Mouse (Mus musculus) liver, embryonic 13.5 days (tissue): ENCODE measurements around the gene Uso1. TPM values are rescaled to one million over a fixed set of nuclear protein-coding genes. Genes with fewer than 3 reads are reported as not detected.
A peak's percentile ranks its signal among the peaks of the same experiment; 100 is the strongest.

Experiments used
- ATAC-seq: fragments of 200-750 bp; cut with Nextera tagmentation; 2 replicates; pipeline ENCODE4 v1.8.0; 2017; ENCODE audit warnings: low read depth, mild to moderate bottlenecking, moderate number of reproducible peaks, moderate library complexity
- DNase-seq: peaks from one replicate; pipeline ENCODE4 v3.0.0; 2022
- H3K27ac ChIP-seq: fragments of 300-500 bp; sonication (generic); 2 replicates; pipeline ENCODE4 v1.5.1; 2015; ENCODE audit warnings: moderate library complexity, mild to moderate bottlenecking, inconsistent platforms
- H3K27me3 ChIP-seq: fragments of 300-500 bp; sonication (generic); 2 replicates; pipeline ENCODE4 v1.6.1; 2015; ENCODE audit warnings: mild to moderate bottlenecking, inconsistent platforms
- H3K36me3 ChIP-seq: fragments of 300-500 bp; sonication (generic); 2 replicates; pipeline ENCODE4 v1.6.1; 2015; ENCODE audit warnings: mild to moderate bottlenecking, inconsistent platforms
- H3K4me1 ChIP-seq: fragments of 300-500 bp; sonication (generic); replicated peaks from 2 replicates; pipeline ENCODE4 v1.6.1; 2015; ENCODE audit warnings: inconsistent platforms
- H3K4me2 ChIP-seq: fragments of 300-500 bp; sonication (generic); 2 replicates; pipeline ENCODE4 v1.6.1; 2015; ENCODE audit warnings: inconsistent platforms, mild to moderate bottlenecking, moderate library complexity
- H3K4me3 ChIP-seq: fragments of 300-500 bp; sonication (generic); replicated peaks from 2 replicates; pipeline ENCODE4 v1.5.1; 2015; ENCODE audit warnings: mild to moderate bottlenecking, inconsistent platforms
- H3K9ac ChIP-seq: fragments of 300-500 bp; sonication (generic); 2 replicates; pipeline ENCODE4 v1.6.1; 2015; ENCODE audit warnings: mild to moderate bottlenecking, inconsistent platforms
- H3K9me3 ChIP-seq: fragments of 300-500 bp; sonication (generic); replicated peaks from 2 replicates; pipeline ENCODE4 v1.6.1; 2016; ENCODE audit warnings: inconsistent platforms
- WGBS: fragments of 180-500 bp; shearing (Covaris S2); methylation state at CpG from one replicate; pipeline ENCODE4 v1.1.7; 2015; ENCODE audit not compliant: insufficient replicate concordance; 5-methylcytosine and 5-hydroxymethylcytosine counted together
- polyA plus RNA-seq: library from polyadenylated mRNA; unstranded; fragments of >200 nt; fragmentation: Nextera tagmentation; extraction: Ambion mirVana; gene quantifications from 2 replicates; pipeline ENCODE4 v1.2.1, GENCODE M21; 2015

Gene Uso1
- polyA plus RNA-seq, 1 experiment from 2014 or later: 23.9 TPM

DNA sequence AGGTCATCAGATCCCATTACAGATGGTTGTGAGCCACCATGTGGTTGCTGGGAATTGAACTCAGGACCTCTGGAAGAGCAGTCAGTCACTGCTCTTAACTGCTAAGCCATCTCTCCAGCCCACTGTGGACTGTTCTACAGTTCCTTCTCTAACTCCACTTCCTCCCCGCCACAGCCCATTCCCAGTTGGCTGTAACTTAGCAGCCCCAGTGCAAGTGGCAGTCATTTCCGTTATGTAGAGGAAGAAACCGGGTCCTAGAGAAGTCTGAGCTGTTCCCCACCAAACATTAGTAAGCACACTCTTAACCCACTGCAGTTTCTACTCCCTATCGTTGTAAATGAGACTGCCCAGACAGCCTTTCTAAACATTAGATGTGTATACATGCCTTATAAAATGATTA, 30.5 kb upstream of the Uso1 start:
- no peak for DNase-seq
- H3K36me3 ChIP-seq: no peaks in the 10 kb centered on the region
- peaks cover 8% of the 10 kb centered on the region for H3K27me3 ChIP-seq
- H3K27ac ChIP-seq: no peak overlapping the region
- H3K4me1 ChIP-seq: peaks cover 9% of the 10 kb centered on the region
- H3K4me3 ChIP-seq: no peak overlapping the region
- no peaks in the 10 kb centered on the region for H3K9me3 ChIP-seq
- ATAC-seq: no peak
- WGBS: 53% methylated on average over 4 of the region's 4 CpGs
- H3K4me2 ChIP-seq: no peak overlapping the region
- H3K9ac ChIP-seq: no peak overlapping the region

DNA sequence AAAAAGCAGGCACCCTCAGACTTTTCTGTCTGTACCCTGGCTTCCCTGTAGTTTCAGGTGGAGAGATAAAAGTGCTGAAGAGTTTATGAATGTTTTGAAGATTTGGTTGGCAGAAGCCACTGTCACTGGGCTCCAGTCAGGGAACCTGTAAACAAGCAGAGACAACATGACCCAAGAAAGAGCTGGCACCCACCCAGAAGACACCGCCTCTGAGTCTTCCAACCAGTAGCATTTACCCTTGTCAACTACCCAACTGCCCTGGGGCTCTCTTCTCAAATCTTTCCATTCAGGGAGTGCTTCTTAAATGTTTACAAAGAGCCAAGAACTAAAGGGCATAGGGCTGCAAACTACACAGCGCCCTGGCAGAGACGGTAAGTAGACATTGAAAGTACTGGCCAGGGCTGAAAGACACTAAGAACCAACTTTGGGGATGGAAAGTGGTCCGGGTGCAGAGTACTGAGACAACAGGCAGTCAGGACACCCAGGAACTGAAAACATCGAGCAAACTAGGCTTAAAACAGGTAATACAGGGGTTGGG, 26.9 kb upstream of the Uso1 start:
- 80% methylated on average over 5 of the region's 5 CpGs for WGBS
- no peak for DNase-seq
- no peaks in the 10 kb centered on the region for H3K36me3 ChIP-seq

GRCm38 (mm10) chr5:92112175-92112574, 25.6 kb upstream of the Uso1 start:
- Histone ChIP-seq H3K9ac (no peak overlapping the region), H3K4me3 (peak overlapping the region; percentile 16), H3K4me2 (peak overlapping the region; percentile 43), H3K27ac (no peak overlapping the region), H3K36me3 (no peaks in the 10 kb centered on the region), H3K9me3 (no peaks in the 10 kb centered on the region), H3K4me1 (peaks cover 28% of the 10 kb centered on the region), H3K27me3 (peaks cover 25% of the 10 kb centered on the region)
- ATAC-seq: no peak
- WGBS: 15% methylated on average over 6 of the region's 6 CpGs
- no peak for DNase-seq

More for the DNA sequence above, 26.9 kb upstream of the Uso1 start:
- no peak for ATAC-seq
- no peak overlapping the region for H3K4me3 ChIP-seq
- H3K27me3 ChIP-seq: peaks cover 25% of the 10 kb centered on the region
- no peak overlapping the region for H3K4me2 ChIP-seq
- no peak overlapping the region for H3K9ac ChIP-seq
- H3K4me1 ChIP-seq: peaks cover 35% of the 10 kb centered on the region
- no peaks in the 10 kb centered on the region for H3K9me3 ChIP-seq
- H3K27ac ChIP-seq: no peak overlapping the region

DNA sequence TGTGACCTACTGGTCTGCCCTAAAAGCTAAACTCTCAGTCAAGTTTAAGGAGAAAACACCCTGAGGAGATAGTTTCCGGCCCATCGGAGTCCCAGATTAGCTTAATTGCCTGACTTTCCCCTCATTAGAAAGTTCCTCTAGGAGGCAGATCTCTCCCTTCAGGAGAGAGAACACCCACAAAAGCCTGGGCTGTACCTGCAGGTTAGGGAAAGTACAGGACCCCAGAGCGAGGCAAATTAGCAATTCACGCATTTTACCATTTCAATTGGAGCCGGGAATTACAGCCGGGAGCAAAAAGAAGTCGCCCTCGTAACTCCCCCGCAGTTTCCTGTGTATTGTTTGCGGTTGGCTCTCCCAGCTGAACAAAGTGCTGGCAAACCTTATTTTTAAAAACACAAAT, 25.2 kb upstream of the Uso1 start:
- ATAC-seq: no peak
- no peak for DNase-seq
- no peaks in the 10 kb centered on the region for H3K9me3 ChIP-seq
- no peak overlapping the region for H3K9ac ChIP-seq
- no peaks in the 10 kb centered on the region for H3K36me3 ChIP-seq
- peak overlapping the region; percentile 43 for H3K4me2 ChIP-seq
- peaks cover 28% of the 10 kb centered on the region for H3K4me1 ChIP-seq
- 4% methylated on average over 10 of the region's 10 CpGs for WGBS
- no peak overlapping the region for H3K27ac ChIP-seq
- H3K27me3 ChIP-seq: peaks cover 25% of the 10 kb centered on the region
- peak overlapping the region; percentile 16; the same call in 1 of the 2 replicates for H3K4me3 ChIP-seq

DNA sequence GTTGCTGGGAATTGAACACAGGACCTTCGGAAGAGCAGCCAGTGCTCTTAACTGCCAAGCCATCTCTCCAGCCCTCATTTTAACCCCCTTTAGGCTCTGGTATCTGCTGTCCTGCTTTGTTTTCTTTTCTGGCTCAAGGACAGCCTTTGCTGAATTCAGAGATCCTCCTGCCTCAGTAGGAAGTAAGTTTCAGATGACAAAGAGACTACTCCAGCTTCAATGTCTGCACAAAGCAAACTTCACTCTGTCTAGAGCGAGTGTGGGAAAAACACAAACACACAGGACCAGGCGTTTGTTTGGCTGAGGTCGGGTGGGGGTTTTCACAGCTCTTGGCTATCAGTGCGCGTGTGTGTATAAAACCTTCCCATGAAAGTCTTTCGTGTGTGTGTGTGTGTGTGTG, 24.3 kb upstream of the Uso1 start:
- 71% methylated on average over 7 of the region's 7 CpGs for WGBS
- no peak for DNase-seq
- no peak overlapping the region for H3K9ac ChIP-seq
- H3K9me3 ChIP-seq: no peaks in the 10 kb centered on the region
- H3K36me3 ChIP-seq: no peaks in the 10 kb centered on the region
- peaks cover 25% of the 10 kb centered on the region for H3K27me3 ChIP-seq
- H3K4me2 ChIP-seq: no peak overlapping the region
- ATAC-seq: no peak
- no peak overlapping the region for H3K27ac ChIP-seq
- no peak overlapping the region for H3K4me3 ChIP-seq
- peaks cover 28% of the 10 kb centered on the region for H3K4me1 ChIP-seq

DNA sequence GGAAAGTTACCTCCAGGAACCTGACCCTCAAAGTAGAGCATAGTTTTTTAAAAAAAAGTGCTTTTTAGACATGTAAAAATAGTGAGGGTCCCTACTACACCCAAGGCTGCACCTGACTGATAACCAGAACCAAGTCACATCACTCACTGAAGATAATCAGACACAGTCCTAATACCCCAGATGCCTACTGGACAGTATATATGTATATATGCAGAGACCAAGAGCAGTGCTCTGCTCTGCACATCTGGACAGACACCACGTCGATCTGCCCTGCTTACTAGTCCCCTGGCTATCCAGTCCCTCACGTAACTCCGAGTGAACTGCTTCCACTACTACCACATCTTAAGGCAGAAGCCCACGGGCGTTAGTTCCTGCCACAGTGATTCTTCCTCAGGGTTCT, 23.5 kb upstream of the Uso1 start:
- no peaks in the 10 kb centered on the region for H3K9me3 ChIP-seq
- H3K4me3 ChIP-seq: no peak overlapping the region
- peak overlapping the region; percentile 27 for H3K4me2 ChIP-seq
- peaks cover 28% of the 10 kb centered on the region for H3K4me1 ChIP-seq
- H3K9ac ChIP-seq: peak overlapping the region; percentile 26; the same call in 1 of the 2 replicates
- H3K27me3 ChIP-seq: peaks cover 25% of the 10 kb centered on the region
- H3K27ac ChIP-seq: no peak overlapping the region
- 25% methylated on average over 6 of the region's 6 CpGs for WGBS
- H3K36me3 ChIP-seq: no peaks in the 10 kb centered on the region
- peak; percentile 71 for ATAC-seq
- no peak for DNase-seq

DNA sequence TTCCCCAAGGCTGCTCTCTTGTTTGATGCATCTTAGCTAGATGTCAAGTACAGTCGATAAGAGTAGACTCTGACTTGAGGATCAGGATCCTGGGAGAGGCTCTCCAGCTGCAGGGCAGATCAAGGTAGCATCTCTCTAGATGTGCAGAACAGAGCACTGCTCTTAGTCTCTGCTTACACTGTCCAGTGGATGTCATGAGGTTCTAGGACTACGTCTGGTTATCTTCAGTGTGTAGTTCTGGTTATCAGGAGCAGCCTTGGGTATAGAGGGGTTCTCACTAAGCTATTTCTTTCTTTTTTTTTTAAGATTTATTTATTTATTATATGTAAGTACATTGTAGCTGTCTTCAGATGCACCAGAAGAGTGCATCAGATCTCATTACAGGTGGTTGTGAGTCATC, 22.8 kb upstream of the Uso1 start:
- Histone ChIP-seq H3K9me3 (no peaks in the 10 kb centered on the region), H3K9ac (no peak overlapping the region), H3K27me3 (peaks cover 25% of the 10 kb centered on the region), H3K36me3 (no peaks in the 10 kb centered on the region), H3K4me1 (peaks cover 28% of the 10 kb centered on the region), H3K4me2 (no peak overlapping the region), H3K27ac (no peak overlapping the region), H3K4me3 (no peak overlapping the region)
- ATAC-seq: peak; percentile 63; the same call in 1 of the 2 replicates
- DNase-seq: no peak
- WGBS: 33% methylated on average over 2 of the region's 2 CpGs

DNA sequence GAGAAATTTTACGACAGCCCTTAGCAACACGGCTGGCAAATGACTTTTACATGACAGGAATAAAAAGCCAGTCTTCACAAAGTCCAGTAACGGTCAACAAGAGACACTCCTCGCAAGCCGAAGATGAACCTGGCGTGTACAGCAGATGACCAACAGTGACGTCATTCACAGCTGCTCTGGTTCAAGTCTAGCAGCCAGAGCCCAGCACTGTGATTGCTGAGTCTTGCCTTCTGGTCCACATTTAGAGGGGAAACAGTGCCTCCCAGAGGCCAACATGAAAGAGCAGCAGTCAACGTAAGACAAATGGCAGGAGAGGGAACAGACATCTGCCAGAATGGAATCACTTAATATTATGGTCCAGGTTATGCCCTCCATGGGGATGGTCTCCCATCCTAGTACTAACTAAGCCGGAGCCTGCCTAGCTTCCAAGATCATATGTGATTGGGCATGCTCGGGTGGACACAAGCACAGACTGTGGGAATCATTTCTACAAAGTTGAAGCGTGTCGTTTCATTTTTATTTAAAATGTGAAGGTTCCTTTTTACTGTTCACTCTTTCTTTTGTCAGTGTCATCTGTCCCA, 19.8 kb upstream of the Uso1 start:
- peak; percentile 52 for ATAC-seq
- Histone ChIP-seq H3K27me3 (peaks cover 11% of the 10 kb centered on the region), H3K4me1 (peaks cover 19% of the 10 kb centered on the region), H3K9ac (no peak overlapping the region), H3K9me3 (0 out of 2 replicates have a peak, but pooled peaks cover 2% of the 10 kb centered on the region), H3K4me3 (no peak overlapping the region), H3K4me2 (no peak overlapping the region), H3K36me3 (peaks cover 1% of the 10 kb centered on the region), H3K27ac (no peak overlapping the region)
- no peak for DNase-seq
- WGBS: 45% methylated on average over 12 of the region's 12 CpGs

DNA sequence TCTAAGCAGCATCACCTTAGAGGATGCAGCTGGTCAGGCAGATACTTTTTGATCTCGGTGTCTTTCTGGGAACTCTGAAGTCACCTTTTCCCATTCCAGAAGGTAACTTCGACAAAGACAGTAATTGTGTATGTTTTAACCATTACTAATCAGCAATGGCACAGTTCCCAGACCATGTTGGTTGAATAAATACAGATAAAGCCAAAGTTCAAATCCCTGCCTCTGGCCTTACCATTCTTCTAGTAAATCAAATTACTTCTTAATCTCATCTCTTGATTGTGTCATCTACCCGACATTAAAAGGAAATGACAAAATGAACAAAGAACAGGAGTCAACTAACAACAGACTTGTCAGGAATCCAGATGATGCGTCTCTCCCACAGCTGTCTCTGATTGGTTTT, 16.1 kb upstream of the Uso1 start:
- 0 out of 2 replicates have a peak, but pooled peaks cover 2% of the 10 kb centered on the region for H3K9me3 ChIP-seq
- peaks cover 7% of the 10 kb centered on the region for H3K36me3 ChIP-seq
- H3K4me2 ChIP-seq: no peak overlapping the region
- H3K9ac ChIP-seq: no peak overlapping the region
- H3K4me3 ChIP-seq: no peak overlapping the region
- peaks cover 8% of the 10 kb centered on the region for H3K4me1 ChIP-seq
- H3K27me3 ChIP-seq: no peaks in the 10 kb centered on the region
- no peak overlapping the region for H3K27ac ChIP-seq
- no peak for ATAC-seq
- DNase-seq: no peak
- WGBS: 74% methylated on average over 4 of the region's 4 CpGs

GRCm38 (mm10) chr5:92125446-92125845, 12.3 kb upstream of the Uso1 start:
- Histone ChIP-seq H3K27me3 (no peaks in the 10 kb centered on the region), H3K4me2 (no peak overlapping the region), H3K36me3 (peaks cover 10% of the 10 kb centered on the region), H3K9me3 (0 out of 2 replicates have a peak, but pooled peaks cover 2% of the 10 kb centered on the region), H3K4me3 (no peak overlapping the region), H3K9ac (no peak overlapping the region), H3K4me1 (peaks cover 44% of the 10 kb centered on the region), H3K27ac (no peak overlapping the region)
- WGBS: 85% methylated on average over 3 of the region's 3 CpGs
- no peak for ATAC-seq
- no peak for DNase-seq

GRCm38 (mm10) chr5:92127141-92127625, 10.6 kb upstream of the Uso1 start:
- WGBS: 23% methylated on average over 9 of the region's 9 CpGs
- ATAC-seq (peak; percentile 86), DNase-seq (peak; percentile 72)
- H3K36me3 ChIP-seq: peaks cover 22% of the 10 kb centered on the region
- H3K9me3 ChIP-seq: 0 out of 2 replicates have a peak, but pooled peaks cover 2% of the 10 kb centered on the region
- peak overlapping the region; percentile 78 for H3K9ac ChIP-seq
- peak overlapping the region; percentile 99 for H3K27ac ChIP-seq
- H3K27me3 ChIP-seq: no peaks in the 10 kb centered on the region
- H3K4me3 ChIP-seq: peak overlapping the region; percentile 65
- peak overlapping the region; percentile 80 for H3K4me2 ChIP-seq
- H3K4me1 ChIP-seq: peaks cover 53% of the 10 kb centered on the region

- Histone ChIP-seq H3K27ac (peak overlapping the region; percentile 99), H3K4me2 (peak overlapping the region; percentile 80), H3K4me1 (peaks cover 59% of the 10 kb centered on the region), H3K9me3 (no peaks in the 10 kb centered on the region), H3K4me3 (peak overlapping the region; percentile 65), H3K36me3 (peaks cover 22% of the 10 kb centered on the region), H3K27me3 (no peaks in the 10 kb centered on the region), H3K9ac (peak overlapping the region; percentile 78)
- DNase-seq (no peak), ATAC-seq (no peak)
- 78% methylated on average over 10 of the region's 10 CpGs for whole genome bisulfite sequencing
Measured at GRCm38 (mm10) chr5:92127751-92128150, 10.0 kb upstream of the Uso1 start.
